Mouse (Mus musculus): ENCODE measurements around the gene Dctpp1.

The Dctpp1 gene

GRCm38 (mm10) chr7:127228615-127229303 is 31.8 kb downstream of the Dctpp1 start:
- DNase-seq, result peak; percentile 74

GRCm38 (mm10) chr7:127225147-127225995 is 35.1 kb downstream of the Dctpp1 start:
- DNase-seq, result no peak

- no peak for DNase-seq
Observed at GRCm38 (mm10) chr7:127224616-127225015, 35.9 kb downstream of the Dctpp1 start.

- DNase-seq, result no peak
Observed at GRCm38 (mm10) chr7:127223515-127224478, 36.7 kb downstream of the Dctpp1 start.

- no peak for DNase-seq
Observed at GRCm38 (mm10) chr7:127223106-127223505, 37.4 kb downstream of the Dctpp1 start.

- DNase-seq, result no peak
Observed at GRCm38 (mm10) chr7:127220440-127220839, 40.1 kb downstream of the Dctpp1 start.

- DNase-seq, result no peak
Observed at GRCm38 (mm10) chr7:127218670-127219069, 41.8 kb downstream of the Dctpp1 start.

GRCm38 (mm10) chr7:127217901-127218642 is 42.4 kb downstream of the Dctpp1 start:
- DNase-seq, result no peak

GRCm38 (mm10) chr7:127217475-127217874 is 43.0 kb downstream of the Dctpp1 start:
- no peak for DNase-seq

- DNase-seq, result no peak
Observed at GRCm38 (mm10) chr7:127216307-127216706, 44.2 kb downstream of the Dctpp1 start.

- no peak for DNase-seq
Observed at GRCm38 (mm10) chr7:127214981-127215871, 45.3 kb downstream of the Dctpp1 start.

- no peak for DNase-seq
Observed at GRCm38 (mm10) chr7:127214521-127214920, 46.0 kb downstream of the Dctpp1 start.

- DNase-seq, result no peak
Observed at GRCm38 (mm10) chr7:127213930-127214329, 46.6 kb downstream of the Dctpp1 start.

- DNase-seq, result no peak
Observed at GRCm38 (mm10) chr7:127213485-127213884, 47.0 kb downstream of the Dctpp1 start.

GRCm38 (mm10) chr7:127212432-127213250 is 47.9 kb downstream of the Dctpp1 start:
- no peak for DNase-seq

- DNase-seq, result no peak
Observed at GRCm38 (mm10) chr7:127211014-127211745, 49.3 kb downstream of the Dctpp1 start.

- no peak for DNase-seq
Observed at GRCm38 (mm10) chr7:127210266-127210665, 50.2 kb downstream of the Dctpp1 start.

- no peak for DNase-seq
Observed at GRCm38 (mm10) chr7:127209851-127210250, 50.7 kb downstream of the Dctpp1 start.
